Mouse (Mus musculus): ENCODE results near the gene Kcne3.

Kcne3 gene

DNA sequence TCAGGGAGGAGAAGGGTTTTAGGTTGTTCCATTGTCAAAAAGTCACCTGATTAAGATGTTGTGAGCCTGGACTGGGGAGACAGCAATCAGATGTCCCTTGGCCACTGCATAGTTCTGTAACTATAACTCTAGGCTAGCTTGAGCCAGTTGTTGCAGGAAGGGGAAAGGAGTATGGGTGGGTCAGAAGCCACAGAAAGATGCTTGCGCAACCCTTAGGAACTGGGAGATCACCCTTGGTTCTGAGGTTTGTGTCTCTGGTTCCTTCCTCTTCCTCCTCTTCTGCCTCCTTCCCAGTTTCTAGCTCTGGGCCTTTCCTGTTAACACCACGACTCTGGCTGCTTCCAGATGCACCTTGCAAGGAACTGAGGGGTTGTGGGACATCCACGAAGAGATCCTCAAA is 6.1 kb downstream of the Kcne3 start:
- DNase-seq: no peak

DNA sequence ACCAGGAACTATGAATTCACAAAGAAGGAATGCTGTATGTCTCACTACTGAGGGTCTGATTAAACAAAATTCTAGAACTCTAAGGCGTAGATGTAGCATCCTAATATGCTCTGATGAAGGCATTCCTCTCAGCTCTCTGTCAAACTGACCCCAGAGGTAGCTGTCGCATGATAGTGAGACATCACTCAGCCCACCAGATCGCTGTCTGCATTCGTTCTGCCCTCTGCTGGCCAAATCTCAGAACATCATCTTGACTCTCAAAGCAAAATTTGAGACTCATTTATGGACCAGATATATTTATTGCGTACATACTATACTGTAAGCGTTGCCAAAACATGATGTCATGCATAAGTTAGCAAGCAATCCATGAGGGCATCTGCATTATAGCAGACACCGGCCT is 11.3 kb downstream of the Kcne3 start:
- peak; percentile 62 for DNase-seq

DNA sequence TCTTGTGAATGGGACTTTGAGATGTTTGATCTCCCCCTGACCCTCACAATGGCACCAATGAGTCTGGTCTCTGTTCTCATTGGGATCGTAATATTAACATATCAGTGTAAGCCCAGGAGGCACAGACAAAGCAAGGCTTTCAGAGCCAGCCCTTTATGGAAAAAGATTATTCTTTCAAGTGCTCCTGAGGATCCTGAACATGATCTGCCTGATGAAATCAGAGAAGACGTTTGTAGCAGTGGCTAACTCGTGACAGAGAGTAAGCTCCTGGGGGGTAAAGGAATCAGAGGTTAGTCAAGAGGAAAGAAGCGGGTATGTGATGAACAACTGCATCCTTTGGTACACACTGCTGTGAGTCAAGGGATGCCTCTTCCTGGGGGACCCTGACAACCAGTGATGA is 13.9 kb downstream of the Kcne3 start:
- no peak for DNase-seq

DNA sequence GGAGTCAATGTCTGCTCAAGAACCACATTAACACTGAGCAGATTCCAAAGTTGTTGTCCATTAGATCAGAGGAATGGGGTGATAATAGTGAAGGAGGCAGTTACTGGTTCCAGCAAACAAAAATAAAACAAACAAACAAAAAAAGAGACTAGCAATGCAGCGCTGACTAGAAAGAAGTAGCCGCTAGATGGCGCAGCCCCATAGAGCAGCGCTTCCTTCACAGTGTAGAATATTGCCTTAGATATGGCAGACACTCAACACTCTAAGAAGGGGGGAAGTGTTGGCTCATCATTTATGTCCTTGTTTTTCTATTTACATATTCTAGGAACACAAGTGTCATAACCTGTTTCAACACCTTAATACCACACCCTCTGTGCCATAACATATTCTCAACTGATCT is 14.5 kb downstream of the Kcne3 start:
- peak; percentile 84 for DNase-seq

DNA sequence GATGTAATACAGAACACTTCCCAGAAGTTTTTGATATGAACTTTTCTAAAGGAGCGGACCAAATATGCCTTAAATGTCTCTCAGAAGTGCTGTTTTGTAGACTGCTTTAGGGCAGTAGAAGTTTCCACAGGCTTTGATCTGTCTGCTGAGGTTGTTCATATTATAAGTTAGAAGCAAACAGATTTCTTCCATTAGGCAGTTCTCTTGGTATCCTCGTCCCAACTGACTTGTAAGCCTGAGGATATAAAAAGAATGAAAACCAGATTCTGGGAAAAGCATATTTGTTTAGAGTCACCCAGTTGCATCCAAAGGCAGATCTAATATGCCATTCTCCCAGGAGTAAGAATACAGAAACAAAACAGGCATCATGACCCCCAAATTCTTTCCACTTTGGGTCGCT is 24.9 kb downstream of the Kcne3 start:
- DNase-seq: no peak

DNA sequence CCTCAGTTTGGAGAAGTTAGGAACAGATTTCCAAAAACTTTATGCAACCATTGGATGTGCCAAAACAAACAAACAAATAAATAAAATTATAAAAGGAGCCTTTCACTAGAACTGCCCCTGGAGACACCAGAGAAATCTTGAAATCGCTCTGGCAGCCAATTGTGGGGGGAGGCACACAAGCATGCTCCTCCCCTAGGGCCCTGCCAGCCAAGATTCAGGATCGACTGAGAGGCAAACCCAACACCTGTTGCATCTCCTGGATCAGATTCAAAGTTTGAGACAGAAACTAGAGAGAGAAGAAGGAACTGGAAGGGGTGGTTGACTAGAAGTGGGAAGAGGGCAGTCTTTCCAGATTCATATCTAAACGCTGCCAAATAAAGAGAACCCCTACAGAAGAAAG is 27.3 kb downstream of the Kcne3 start:
- DNase-seq: no peak

DNA sequence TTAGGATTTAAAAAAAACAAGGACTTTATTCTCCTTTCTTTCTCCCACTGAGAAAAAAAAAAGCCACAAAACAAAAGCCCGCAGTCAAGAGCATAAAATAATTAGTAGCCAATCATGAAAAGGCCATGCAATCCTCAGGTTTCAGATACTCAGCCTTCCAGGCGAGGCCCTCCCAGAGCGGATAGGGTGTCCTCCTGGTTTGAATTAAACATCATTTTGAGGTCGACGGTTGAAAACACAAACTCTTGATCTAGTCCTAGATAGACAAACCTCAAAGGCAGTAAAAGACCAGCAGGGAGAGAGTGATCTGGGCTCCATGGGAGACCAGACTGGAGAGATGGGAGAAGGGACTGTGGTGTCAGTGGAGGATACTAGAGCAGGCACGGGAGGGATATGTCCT is 28.6 kb downstream of the Kcne3 start:
- DNase-seq: no peak

DNA sequence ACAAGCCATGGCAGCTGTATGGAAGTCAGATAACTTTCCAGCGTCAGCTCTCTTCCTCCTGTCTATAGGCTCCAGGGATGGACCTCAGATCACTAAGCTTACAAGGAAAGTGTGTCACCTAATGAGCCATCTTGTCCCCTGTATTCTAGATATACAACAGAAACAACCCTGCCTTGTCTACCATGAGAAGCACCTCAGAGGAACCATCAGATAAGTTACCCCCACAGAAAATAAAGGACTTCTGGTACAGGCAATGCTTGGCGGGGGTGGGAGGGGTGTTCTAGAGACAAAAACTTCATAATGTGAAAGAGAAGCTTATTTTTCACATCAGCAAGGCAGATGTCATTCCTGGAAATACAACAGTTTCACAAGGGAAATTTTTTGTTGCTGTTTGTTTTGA is 29.8 kb downstream of the Kcne3 start:
- DNase-seq: no peak

DNA sequence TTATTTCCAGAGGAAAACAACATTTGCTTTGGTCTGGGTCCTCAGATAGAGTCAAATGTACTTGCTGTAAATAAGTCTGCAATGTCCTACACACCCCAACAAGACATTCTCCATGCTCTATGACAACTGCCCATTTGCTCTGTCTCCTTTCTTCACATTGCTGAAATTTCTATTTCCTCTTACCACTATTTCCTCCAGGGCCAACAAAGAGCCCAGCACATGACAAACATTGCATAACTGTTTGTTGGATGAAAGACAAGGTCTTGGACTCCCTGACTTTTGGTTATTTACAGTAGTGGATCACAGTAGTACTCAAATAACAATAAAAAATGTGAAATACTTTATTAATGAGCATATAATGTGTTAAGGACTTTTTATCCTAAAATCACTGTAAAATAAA is 31.6 kb downstream of the Kcne3 start:
- DNase-seq: no peak

DNA sequence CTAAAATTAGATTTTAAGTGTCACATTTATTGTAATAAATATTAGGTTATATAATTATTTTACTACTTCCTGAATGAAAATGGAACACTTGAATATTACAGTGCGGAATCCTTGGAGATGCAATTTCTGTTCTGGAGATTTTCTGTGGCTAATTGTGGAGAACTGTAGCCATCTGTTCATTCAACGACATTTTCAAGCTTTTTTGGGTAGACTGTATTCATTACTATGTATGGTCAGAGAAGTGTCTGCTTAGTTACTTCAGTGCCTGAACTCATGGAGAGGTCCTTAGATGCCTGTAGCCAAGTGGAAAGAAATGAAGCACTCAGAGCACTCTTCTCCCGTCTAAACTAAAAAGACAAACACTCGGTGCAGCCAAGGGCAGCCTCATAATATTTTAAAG is 38.0 kb downstream of the Kcne3 start:
- DNase-seq: no peak

DNA sequence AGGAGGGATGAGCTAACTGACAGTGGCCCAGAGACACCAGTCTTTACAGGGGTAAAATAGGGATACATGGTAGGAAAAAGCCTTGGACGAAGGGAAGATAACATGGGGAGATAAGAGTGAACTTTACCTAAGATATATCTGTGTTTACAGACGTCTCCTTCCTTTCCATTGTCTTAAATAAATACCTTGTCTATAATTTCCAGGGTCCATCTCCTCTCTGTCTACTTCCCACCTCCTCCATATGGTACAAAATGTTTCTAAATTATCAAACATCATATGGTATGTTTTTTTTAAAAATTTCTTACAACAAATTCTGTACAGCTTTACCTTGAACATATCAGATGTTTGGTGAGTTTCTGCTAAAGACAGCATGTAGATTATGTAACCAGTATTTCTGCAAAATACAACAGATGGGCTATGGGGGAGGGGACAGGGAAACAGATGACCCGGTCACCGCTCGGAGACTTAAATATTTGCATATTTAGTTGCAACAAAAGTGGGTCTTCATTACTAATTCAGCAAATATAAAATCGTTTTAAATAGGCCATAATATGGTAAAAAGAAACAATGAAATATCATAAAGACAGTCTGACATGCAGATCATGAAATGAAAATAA is 38.9 kb downstream of the Kcne3 start:
- DNase-seq: no peak

DNA sequence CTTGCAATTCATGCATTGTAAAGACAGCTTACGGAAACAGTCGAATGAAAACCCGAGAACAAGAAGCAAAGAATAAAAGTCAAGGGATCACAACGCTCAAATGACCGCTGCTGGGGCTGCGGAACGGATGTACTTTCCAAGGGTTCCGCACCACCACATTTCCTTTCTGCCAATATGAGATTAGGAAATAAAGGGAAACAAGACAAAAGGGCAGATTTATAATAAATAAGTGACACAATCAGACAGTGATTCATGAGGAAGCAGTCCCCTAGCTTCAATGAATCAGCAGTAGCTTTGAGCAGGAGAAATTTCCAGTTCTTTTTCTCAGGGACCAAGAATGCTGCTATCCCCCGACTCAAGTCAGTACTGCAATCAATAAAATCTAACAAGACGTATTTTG is 39.7 kb downstream of the Kcne3 start:
- DNase-seq: no peak

DNA sequence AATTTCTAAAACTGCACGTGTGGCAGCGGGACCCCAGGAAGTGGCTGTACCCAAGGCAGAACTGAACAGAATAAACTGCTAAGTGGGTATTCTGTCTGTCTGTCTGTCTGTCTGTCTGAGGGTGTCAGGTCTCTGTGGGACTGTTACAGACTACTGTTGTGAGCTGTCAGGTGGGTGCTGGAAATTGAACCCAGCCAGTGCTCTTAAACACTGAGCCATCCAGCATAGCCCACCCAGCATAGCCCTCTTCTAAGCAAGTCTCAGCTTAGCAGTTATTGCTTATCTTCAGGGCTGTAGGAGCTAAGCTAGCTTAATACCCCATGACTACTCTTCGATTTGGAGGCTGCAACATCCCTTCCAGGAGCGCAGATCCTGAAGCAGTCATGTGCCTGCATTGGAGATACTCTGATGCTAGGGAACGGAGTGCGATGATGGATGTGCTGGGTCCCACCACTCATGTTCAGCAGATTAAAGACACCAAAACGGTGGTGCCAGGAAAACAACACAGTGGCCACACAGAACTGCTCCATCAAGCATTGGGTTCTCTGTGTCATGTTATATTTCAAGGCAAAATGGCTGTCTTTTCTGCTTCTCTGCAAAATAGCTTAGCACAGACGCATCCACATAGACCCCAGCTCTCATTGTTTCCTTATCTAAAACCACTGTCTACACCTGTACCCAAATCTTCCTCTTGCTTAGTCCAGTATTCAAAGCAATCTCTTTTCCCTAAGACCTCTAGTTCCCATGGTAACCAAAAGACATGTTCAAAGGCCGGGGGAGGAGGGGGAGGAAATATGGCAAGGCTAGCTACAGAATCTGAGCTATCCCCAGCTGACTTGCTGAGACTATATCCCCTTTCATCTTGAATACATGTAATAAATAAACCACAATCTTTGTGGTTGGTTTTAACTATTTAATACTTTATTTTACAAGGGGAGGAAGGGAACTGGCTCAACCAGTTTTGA is 40.6 kb downstream of the Kcne3 start:
- no peak for DNase-seq

DNA sequence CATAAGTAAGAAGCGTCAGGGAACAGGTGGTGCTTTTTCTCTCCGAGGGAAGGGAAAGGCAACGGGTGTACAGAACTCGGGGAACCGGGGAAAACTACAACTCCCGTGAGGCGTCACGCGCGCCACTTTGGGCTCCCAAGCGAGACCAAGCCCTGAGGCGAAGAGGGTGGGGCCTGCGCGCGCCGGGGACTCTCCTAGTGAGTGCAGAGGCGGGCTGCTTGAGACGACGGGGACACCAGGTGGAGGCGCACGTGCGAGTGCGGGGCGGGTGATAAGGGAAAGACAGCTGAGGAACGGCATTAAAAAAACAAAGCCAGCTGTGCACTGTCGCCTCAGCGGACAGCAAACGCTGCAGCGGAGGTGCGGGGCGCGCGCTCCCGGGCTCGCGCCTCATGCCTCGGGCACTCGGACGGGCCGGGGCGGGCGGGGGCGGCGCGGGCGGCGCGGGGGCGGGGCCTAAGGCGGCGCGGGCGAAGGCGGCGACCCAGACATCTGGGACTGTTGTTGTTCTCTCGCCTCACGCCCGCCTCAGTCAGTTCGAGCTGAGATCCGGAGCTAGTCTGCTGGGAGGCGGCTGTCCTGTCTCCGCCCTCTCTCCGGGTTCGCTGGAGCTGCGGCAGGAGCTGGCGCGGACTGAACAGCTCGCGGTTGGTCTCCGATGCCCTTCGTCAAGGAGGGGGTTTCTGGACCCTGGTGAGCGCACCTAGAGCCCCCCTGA is 51.0 kb downstream of the Kcne3 start, which contains the start of gene Pgm2l1:
Pgm2l1 (plus strand) TSS at position 237 of the 718 bp plus-strand sequence.
- peak; percentile 95 for DNase-seq

DNA sequence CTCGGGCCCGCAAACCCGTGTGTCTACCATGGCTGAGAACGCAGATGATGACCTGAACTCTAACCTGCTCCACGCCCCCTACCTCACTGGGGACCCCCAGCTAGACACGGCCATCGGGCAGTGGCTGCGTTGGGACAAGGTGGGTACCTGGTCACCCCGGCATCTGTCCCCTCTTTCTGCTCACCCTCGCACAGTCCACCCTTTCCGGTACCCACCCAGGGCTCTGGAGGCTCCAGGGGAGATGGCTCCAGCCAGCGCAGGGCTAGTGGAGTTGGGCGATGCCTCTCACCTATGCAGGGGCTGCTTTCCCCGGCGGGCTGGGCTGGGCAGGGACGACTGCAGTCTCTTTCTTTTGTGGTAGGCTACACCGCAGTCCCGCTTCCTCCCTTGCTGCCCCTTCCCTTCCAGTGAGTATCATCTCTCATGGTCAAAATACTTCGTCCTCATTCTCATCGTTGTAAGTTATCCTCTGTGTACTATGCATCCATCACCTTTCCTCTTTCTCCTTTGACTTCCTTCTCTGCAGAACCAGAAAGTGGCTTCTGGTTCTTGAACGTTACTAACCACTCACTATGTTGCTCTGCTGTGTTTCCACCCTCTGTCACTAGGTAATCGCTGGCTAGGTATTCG is 51.7 kb downstream of the Kcne3 start:
- peak; percentile 45 for DNase-seq

DNA sequence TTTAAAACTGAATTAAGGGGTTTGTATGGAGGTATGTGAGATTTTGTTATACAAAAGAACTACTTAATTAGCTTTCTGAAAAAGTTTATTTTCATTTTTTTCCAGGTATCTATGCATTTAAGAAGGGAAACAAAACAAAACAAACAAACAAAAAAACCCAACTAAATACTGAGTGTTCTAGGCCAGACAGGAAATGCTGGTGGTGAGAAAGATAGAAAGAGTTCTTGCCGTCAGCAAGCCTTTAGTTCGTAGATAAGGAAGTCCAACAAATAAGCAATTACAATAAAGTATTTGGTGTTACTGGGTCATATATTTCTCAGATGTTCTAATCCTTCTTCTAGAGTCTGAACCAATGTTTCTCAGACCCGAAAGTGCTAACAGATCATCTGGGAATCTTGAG is 52.7 kb downstream of the Kcne3 start:
- no peak for DNase-seq

DNA sequence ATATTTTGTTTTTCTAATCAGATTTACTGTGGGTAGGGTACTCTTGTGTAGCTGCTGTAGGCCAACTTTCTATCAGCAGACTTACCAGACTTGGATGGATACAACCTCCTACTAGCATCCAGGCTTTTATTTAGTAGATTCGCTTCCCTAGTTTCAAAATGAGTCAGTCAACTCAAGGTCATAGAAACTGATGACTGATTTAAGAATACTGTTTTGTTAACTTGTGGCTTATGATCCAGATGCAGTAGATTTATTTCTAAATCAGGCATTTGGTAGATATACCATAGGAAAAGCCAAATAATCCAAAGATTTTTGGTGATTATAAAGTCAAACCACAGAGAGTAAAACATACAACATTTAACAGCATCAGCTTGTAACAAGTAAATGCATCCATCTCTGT is 54.3 kb downstream of the Kcne3 start:
- DNase-seq: no peak

DNA sequence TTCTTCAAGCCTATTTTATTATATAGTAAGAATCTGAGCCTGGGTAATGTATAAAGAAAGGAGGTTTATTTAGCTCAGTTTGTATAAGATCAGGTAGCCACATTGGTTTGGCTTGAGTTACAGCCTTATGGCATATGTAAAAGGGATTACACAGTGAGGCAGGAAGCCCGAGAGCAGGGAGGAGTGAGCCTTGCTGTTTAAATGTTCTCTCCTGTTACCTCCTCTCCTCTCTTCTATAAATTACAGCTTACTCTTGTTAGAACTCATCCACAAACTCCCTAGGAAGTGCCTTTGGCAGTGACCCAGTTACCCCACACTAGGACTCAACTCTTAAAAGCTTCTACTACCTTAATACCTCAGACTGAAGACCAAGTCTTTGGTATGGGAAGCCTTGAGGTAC is 55.4 kb downstream of the Kcne3 start:
- no peak for DNase-seq

DNA sequence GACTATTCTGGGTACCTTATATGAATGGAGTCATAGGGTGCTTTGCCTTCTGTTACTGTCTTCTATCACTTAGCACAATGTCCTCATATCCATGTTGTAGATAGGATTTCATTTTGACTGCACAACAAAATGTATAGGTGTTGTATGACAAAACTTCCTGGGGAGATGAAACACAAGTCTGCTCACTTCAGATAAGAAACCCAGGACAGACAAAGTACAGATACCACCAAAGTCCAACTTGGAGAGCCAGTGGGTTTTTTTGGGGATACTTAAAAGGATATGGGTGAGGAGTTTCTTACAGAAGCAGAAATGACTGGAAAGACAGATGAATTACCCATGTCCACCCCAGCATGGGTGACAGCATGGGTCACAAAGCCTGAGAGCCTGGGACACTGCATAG is 57.4 kb downstream of the Kcne3 start:
- no peak for DNase-seq
